Mouse (Mus musculus): ENCODE measurements around the gene Epb41l5. TPM values are rescaled to one million over a fixed set of nuclear protein-coding genes. Genes with fewer than 3 reads are reported as not detected.

Epb41l5 gene
- polyA plus RNA-seq, 1 experiment from 2014 or later: 11.8 TPM

DNA sequence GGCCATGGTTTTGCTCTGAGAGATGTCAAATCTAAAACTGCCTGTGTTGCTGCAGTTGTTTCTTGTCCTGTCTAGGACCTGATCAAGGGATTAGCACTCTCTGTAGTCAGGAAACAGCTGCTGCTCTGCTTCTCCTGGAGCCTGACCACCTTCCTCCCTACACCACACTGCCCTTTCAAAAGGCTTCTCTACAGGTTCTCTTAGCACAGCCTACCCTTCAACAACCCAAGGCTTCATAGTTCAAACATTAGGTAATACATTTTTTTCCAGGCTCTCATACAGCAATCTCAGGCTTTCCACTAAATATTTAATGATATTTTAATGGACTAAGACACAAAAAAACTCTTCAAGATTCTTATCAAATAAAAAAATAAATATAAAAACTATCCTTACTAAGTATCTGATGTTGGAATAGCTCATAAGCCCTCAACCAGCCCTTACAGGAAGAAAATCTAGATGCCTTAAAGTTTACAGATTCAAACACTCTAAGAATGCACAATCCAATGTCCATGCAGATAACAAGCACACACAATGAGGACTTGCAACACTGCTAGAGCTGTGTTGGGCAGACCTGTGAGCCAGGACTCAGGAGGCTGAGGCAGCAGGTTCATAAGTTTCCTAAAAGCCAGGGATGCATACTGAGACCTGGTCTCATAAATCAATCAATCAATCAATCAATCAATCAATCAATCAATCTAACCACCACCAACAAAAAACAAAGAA lies 7.5 kb downstream of the Epb41l5 start:
- Histone ChIP-seq H3K4me3 (replicated peaks) (no peak overlapping the region), H3K4me2 (no peak overlapping the region), H3K36me3 (no peaks in the 10 kb centered on the region), H3K27ac (no peak overlapping the region), H3K27me3 (no peaks in the 10 kb centered on the region), H3K4me1 (replicated peaks) (peaks cover 19% of the 10 kb centered on the region), H3K9ac (no peak overlapping the region), H3K9me3 (replicated peaks) (no peaks in the 10 kb centered on the region)
- ATAC-seq (ENCODE audit: low read depth): no peak
- no peak for DNase-seq

DNA sequence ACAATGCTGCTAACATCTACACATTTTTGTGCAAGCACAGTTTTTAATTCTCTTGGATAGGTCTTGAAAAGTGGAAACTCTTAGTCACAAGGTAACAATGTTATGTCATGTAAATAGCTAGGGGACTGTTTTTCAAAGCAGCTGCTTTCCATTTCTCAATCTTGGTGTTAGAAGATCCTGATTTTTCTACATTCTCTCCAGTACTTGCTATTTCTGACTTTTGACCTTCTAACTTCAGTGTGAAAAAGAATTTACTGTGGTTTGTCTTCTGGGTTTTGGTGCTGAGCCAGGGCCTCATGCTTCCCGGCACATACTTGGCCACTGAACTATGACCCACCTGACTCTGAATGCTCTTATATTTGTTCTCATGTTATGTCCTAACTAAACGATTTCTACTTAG lies 8.8 kb downstream of the Epb41l5 start:
- no peaks in the 10 kb centered on the region for H3K9me3 ChIP-seq (replicated peaks)
- no peak overlapping the region for H3K27ac ChIP-seq
- WGBS (ENCODE audit: insufficient replicate concordance): 73% methylated on average over 2 of the region's 2 CpGs
- no peak overlapping the region for H3K4me3 ChIP-seq (replicated peaks)
- peaks cover 15% of the 10 kb centered on the region; the same call in 1 of the 2 replicates for H3K4me1 ChIP-seq (replicated peaks)
- no peaks in the 10 kb centered on the region for H3K36me3 ChIP-seq
- DNase-seq (no peak), ATAC-seq (ENCODE audit: low read depth) (no peak)
- H3K9ac ChIP-seq: no peak overlapping the region
- H3K27me3 ChIP-seq: no peaks in the 10 kb centered on the region
- H3K4me2 ChIP-seq: no peak overlapping the region

DNA sequence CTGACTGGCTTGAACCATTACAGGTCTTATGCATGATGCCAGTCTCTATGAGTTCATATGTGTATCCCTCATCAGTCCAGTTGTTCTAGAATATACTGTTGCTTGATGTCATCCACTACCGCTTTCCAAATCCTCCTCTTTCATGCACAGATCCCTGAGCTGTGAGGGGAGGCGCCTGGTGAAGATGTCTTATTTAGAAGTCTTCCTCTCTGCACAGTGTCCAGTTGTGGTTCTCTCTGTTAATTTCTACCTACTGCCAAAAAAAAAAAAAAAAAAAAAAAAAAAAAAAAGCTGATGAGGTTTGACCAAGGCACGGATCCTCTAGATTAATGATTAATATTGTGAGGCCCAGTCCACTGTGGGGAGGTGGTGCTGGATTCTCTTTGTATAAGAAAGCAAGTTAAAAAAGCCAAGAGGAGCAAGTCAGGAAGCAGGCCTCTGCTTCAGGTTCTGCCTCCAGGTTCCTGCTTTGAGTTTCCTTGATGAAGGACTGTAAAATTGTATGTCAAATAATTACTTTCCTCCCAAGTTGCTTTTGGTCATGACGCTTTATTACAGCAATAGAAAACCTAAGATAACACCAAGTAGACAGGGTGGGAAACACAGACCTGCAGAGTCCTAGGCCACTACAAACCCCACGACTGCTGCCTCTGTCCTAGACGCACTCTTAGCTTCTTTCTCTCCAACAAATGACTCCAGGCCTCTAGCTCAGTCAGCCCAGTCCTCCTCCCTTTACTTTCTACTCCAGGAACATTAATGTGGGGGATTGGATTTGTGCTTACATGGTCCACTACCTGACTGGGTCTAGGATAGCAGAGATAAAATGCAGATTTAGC lies 11.4 kb downstream of the Epb41l5 start:
- WGBS (ENCODE audit: insufficient replicate concordance): 69% methylated on average over 6 of the region's 6 CpGs
- Histone ChIP-seq H3K27me3 (no peaks in the 10 kb centered on the region), H3K9ac (no peak overlapping the region), H3K4me3 (replicated peaks) (no peak overlapping the region), H3K36me3 (0 out of 2 replicates have a peak, but pooled peaks cover 2% of the 10 kb centered on the region), H3K4me2 (no peak overlapping the region), H3K4me1 (replicated peaks) (peaks cover 12% of the 10 kb centered on the region; the same call in 1 of the 2 replicates), H3K27ac (peak overlapping the region; percentile 6; the same call in 1 of the 2 replicates), H3K9me3 (replicated peaks) (no peaks in the 10 kb centered on the region)
- no peak for DNase-seq
- ATAC-seq (ENCODE audit: low read depth): no peak; the same call in 1 of the 2 replicates

GRCm38 (mm10) chr1:119634746-119635145 lies 14.1 kb downstream of the Epb41l5 start:
- peaks cover 7% of the 10 kb centered on the region; the same call in 1 of the 2 replicates for H3K4me1 ChIP-seq (replicated peaks)
- no peak for ATAC-seq (ENCODE audit: low read depth)
- 68% methylated on average over 3 of the region's 3 CpGs for WGBS (ENCODE audit: insufficient replicate concordance)

GRCm38 (mm10) chr1:119630428-119630827 lies 18.4 kb downstream of the Epb41l5 start:
- 26% methylated on average over 1 of the region's 1 CpGs for WGBS (ENCODE audit: insufficient replicate concordance)
- Histone ChIP-seq H3K4me1 (replicated peaks) (peaks cover 5% of the 10 kb centered on the region; the same call in 1 of the 2 replicates), H3K4me2 (no peak overlapping the region), H3K9me3 (replicated peaks) (no peaks in the 10 kb centered on the region), H3K4me3 (replicated peaks) (no peak overlapping the region), H3K27me3 (no peaks in the 10 kb centered on the region), H3K36me3 (peaks cover 9% of the 10 kb centered on the region), H3K27ac (no peak overlapping the region), H3K9ac (no peak overlapping the region)
- ATAC-seq (ENCODE audit: low read depth) (peak; percentile 64; the same call in 1 of the 2 replicates), DNase-seq (no peak)

More at GRCm38 (mm10) chr1:119634746-119635145, 14.1 kb downstream of the Epb41l5 start:
- Histone ChIP-seq H3K27me3 (no peaks in the 10 kb centered on the region), H3K27ac (no peak overlapping the region), H3K36me3 (peaks cover 6% of the 10 kb centered on the region), H3K9me3 (replicated peaks) (no peaks in the 10 kb centered on the region), H3K4me2 (no peak overlapping the region), H3K9ac (no peak overlapping the region), H3K4me3 (replicated peaks) (no peak overlapping the region)
- no peak for DNase-seq

DNA sequence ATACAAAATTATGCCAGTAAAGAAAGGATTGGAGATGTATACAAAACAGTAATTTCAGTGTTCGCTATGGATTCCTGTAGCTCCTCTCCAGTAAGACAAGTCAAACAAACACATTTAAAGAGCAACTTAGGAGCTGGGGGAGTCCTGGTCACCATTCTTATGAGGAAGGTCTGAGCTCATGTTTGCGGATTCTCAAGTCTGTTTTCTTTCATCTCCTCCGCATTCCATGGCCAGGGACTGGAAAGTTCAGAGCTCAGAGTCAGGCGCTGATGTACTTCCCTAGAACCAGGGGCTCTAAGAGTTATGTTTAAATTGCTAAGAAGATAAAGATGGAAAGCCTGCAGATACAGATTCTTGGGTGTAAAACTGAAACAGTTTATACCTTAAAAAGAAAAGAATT lies 22.0 kb downstream of the Epb41l5 start:
- H3K27me3 ChIP-seq: no peaks in the 10 kb centered on the region
- no peak overlapping the region for H3K9ac ChIP-seq
- no peaks in the 10 kb centered on the region for H3K9me3 ChIP-seq (replicated peaks)
- H3K4me2 ChIP-seq: no peak overlapping the region
- peaks cover 5% of the 10 kb centered on the region; the same call in 1 of the 2 replicates for H3K4me1 ChIP-seq (replicated peaks)
- ATAC-seq (ENCODE audit: low read depth) (no peak), DNase-seq (no peak)
- 74% methylated on average over 4 of the region's 4 CpGs for WGBS (ENCODE audit: insufficient replicate concordance)
- H3K4me3 ChIP-seq (replicated peaks): no peak overlapping the region
- peaks cover 3% of the 10 kb centered on the region; the same call in 1 of the 2 replicates for H3K36me3 ChIP-seq
- no peak overlapping the region for H3K27ac ChIP-seq

DNA sequence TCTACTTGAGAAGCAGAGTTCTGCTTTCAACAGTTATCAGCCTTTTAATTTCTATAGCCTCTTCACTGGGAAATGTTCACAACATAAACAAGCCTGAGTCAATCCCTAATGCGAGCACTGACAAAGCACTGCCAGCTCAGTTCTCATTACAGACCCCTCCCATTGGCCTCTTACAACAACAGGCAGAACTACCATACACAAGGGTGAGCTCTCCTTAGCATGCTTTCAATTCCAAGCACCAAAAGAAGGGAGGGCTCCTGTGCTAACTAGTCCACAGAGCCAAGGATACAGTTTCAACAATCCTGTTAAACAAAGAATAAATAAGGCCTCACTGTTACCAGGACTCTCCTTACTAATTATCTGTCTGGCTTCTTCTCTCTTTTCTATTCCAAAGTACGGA lies 24.4 kb downstream of the Epb41l5 start:
- no peak overlapping the region for H3K27ac ChIP-seq
- ATAC-seq (ENCODE audit: low read depth): no peak
- no peak overlapping the region for H3K4me2 ChIP-seq
- no peaks in the 10 kb centered on the region for H3K9me3 ChIP-seq (replicated peaks)
- H3K4me1 ChIP-seq (replicated peaks): no peaks in the 10 kb centered on the region
- H3K4me3 ChIP-seq (replicated peaks): no peak overlapping the region
- WGBS (ENCODE audit: insufficient replicate concordance): 61% methylated on average over 2 of the region's 2 CpGs
- no peak for DNase-seq
- H3K27me3 ChIP-seq: no peaks in the 10 kb centered on the region
- H3K36me3 ChIP-seq: peaks cover 1% of the 10 kb centered on the region; the same call in 1 of the 2 replicates
- no peak overlapping the region for H3K9ac ChIP-seq

- Histone ChIP-seq H3K4me2 (no peak overlapping the region), H3K4me3 (replicated peaks) (no peak overlapping the region), H3K9me3 (replicated peaks) (no peaks in the 10 kb centered on the region), H3K9ac (no peak overlapping the region), H3K27ac (no peak overlapping the region), H3K36me3 (0 out of 2 replicates have a peak, but pooled peaks cover 4% of the 10 kb centered on the region), H3K4me1 (replicated peaks) (no peaks in the 10 kb centered on the region), H3K27me3 (no peaks in the 10 kb centered on the region)
- ATAC-seq (ENCODE audit: low read depth): no peak
- 69% methylated on average over 3 of the region's 3 CpGs for WGBS (ENCODE audit: insufficient replicate concordance)
- no peak for DNase-seq
Measured at GRCm38 (mm10) chr1:119605396-119605795, 43.4 kb downstream of the Epb41l5 start.

- no peak for DNase-seq
- Histone ChIP-seq H3K36me3 (0 out of 2 replicates have a peak, but pooled peaks cover 4% of the 10 kb centered on the region), H3K27ac (no peak overlapping the region), H3K4me1 (replicated peaks) (no peaks in the 10 kb centered on the region), H3K4me3 (replicated peaks) (no peak overlapping the region), H3K9me3 (replicated peaks) (no peaks in the 10 kb centered on the region), H3K9ac (no peak overlapping the region), H3K4me2 (no peak overlapping the region), H3K27me3 (no peaks in the 10 kb centered on the region)
- no peak for ATAC-seq (ENCODE audit: low read depth)
- WGBS (ENCODE audit: insufficient replicate concordance): 96% methylated on average over 12 of the region's 12 CpGs
Measured at GRCm38 (mm10) chr1:119602448-119602847, 46.4 kb downstream of the Epb41l5 start.

GRCm38 (mm10) chr1:119598855-119599254 lies 49.9 kb downstream of the Epb41l5 start:
- no peak overlapping the region for H3K4me3 ChIP-seq (replicated peaks)
- no peak for DNase-seq
- no peaks in the 10 kb centered on the region for H3K27me3 ChIP-seq
- no peak overlapping the region for H3K27ac ChIP-seq
- peaks cover 5% of the 10 kb centered on the region; the same call in 1 of the 2 replicates for H3K36me3 ChIP-seq
- H3K9me3 ChIP-seq (replicated peaks): no peaks in the 10 kb centered on the region
- H3K9ac ChIP-seq: no peak overlapping the region
- H3K4me2 ChIP-seq: no peak overlapping the region
- ATAC-seq (ENCODE audit: low read depth): no peak
- no peaks in the 10 kb centered on the region for H3K4me1 ChIP-seq (replicated peaks)
- WGBS (ENCODE audit: insufficient replicate concordance): 62% methylated on average over 6 of the region's 6 CpGs

DNA sequence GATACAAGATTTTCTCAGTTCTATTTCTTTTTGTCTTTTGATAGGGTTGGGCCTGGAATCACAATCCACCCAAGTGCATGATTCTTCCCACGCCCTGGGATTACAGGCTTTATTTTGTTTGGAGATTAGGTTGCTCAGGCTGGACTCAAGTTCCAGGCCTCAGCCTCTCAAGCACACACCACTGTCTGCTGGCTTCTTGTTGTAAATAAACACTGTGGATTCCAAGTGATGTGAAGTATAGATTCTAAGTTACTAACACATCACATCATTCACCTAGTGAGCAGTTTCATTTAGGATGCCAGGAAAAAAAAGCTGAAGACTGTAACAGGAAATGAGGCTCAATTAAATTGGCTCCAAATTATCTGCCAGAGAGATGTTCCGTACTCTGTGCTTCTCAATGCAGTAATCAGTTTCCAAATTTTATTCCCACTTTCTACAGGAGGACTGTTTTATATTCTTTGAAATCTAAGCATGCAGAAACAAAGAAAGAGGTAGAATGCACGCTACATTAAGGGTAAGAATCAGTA lies 51.8 kb downstream of the Epb41l5 start:
- H3K4me2 ChIP-seq: no peak overlapping the region
- H3K4me1 ChIP-seq (replicated peaks): no peaks in the 10 kb centered on the region
- H3K9me3 ChIP-seq (replicated peaks): no peaks in the 10 kb centered on the region
- H3K4me3 ChIP-seq (replicated peaks): no peak overlapping the region
- no peak overlapping the region for H3K27ac ChIP-seq
- peaks cover 5% of the 10 kb centered on the region; the same call in 1 of the 2 replicates for H3K36me3 ChIP-seq
- ATAC-seq (ENCODE audit: low read depth): no peak
- no peak for DNase-seq
- 74% methylated on average over 3 of the region's 3 CpGs for WGBS (ENCODE audit: insufficient replicate concordance)
- no peak overlapping the region for H3K9ac ChIP-seq
- H3K27me3 ChIP-seq: no peaks in the 10 kb centered on the region
